ENCODE assay signal across 8 mouse cellular contexts in the genomic region with DNA sequence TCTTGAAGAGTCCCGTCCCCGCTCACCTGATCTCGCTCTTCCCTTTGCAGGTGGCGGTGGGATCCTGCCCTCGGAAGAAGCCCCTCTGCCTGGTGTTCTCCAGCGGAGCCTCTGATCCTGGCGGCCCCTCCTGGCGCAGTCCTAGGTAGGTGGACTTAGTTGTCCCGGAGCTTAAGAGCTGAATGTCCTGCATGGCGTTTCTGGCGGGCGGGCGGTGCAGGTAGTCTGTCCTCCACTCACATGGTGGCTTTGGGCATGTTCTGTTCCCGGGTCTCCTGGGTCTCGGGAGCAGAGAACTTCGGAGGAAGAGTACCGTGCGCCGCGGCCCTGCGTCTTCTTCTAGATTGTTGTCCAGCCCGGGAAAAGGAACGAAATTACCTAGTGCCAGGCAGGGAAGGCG. TPM values are rescaled to one million over a fixed set of nuclear protein-coding genes. Genes with fewer than 3 reads are reported as not detected.
DNase-seq lines count a peak whose midpoint lies in the region; ATAC-seq and TF ChIP-seq lines count a peak whose summit lies in the region.

No protein-coding gene starts in this region.

- in situ Hi-C loops in ES-E14 (cut with MboI; ENCODE audit: low sequenced_read_pairs in 2 of 2, unreplicated experiment in 2 of 2) = no loop called here

- ATAC-seq in heart, embryonic 12.5 days (ENCODE audit: insufficient number of reproducible peaks, low FRiP score) = peak; percentile 55
- no peak; the same call in 1 of the 2 replicates for ATAC-seq in embryonic facial prominence, embryonic 14.5 days (ENCODE audit: low read depth)
- peak; percentile 64 for ATAC-seq in intestine, embryonic 16.5 days
- ATAC-seq in megakaryocyte-erythroid progenitor cell, adult 5-6 weeks (replicated peaks; ENCODE audit: low FRiP score, low TSS enrichment, poor library complexity, severe bottlenecking) = peak; percentile 31
- ATAC-seq in erythroid progenitor cell, adult 5-6 weeks (replicated peaks; ENCODE audit: low FRiP score, poor library complexity, severe bottlenecking) = no peak

- peak overlapping the region; percentile 50 for H3K27ac ChIP-seq in heart, embryonic 12.5 days (ENCODE audit: poor library complexity, severe bottlenecking)
- peak overlapping the region; percentile 8; the same call in 1 of the 2 replicates for H3K27ac ChIP-seq in ES-E14 (ENCODE audit: insufficient read depth, low read depth, low read length, poor library complexity, severe bottlenecking)
- peak overlapping the region; percentile 85 for H3K27ac ChIP-seq in embryonic facial prominence, embryonic 14.5 days (replicated peaks; ENCODE audit: low read depth, low read length)
- H3K27ac ChIP-seq in intestine, embryonic 16.5 days (ENCODE audit: low read length) = 0 out of 2 replicates have a peak overlapping the region, but pooled peaks have one; percentile 19

- DNase-seq in heart, postnatal 10 days = no peak
- no peak for DNase-seq in ES-E14 (ENCODE audit: low read depth, low spot score)
- DNase-seq in embryonic facial prominence, embryonic 14.5 days (ENCODE audit: low spot score) = no peak
- no peak for DNase-seq in spleen, postnatal 36 days (ENCODE audit: low spot score in 2 of 2)

- peaks cover 18% of the 10 kb centered on the region for H3K4me1 ChIP-seq in heart, embryonic 12.5 days (replicated peaks)
- H3K4me1 ChIP-seq in ES-E14 (ENCODE audit: control insufficient read depth in 2 of 2, insufficient read depth in 2 of 2, low read length in 2 of 2, poor library complexity in 1 of 2) = peaks cover 0 to 8% of the 10 kb centered on the region in 2 experiments; a peak in 1 of 4 replicates
- peaks cover 12% of the 10 kb centered on the region for H3K4me1 ChIP-seq in embryonic facial prominence, embryonic 14.5 days (ENCODE audit: control insufficient read depth, insufficient read depth, low read length)
- peaks cover 14% of the 10 kb centered on the region for H3K4me1 ChIP-seq in intestine, embryonic 16.5 days (ENCODE audit: control insufficient read depth, insufficient read depth, low read length)

- no peaks in the 10 kb centered on the region for H3K27me3 ChIP-seq in heart, embryonic 12.5 days (replicated peaks)
- no peaks in the 10 kb centered on the region for H3K27me3 ChIP-seq in embryonic facial prominence, embryonic 14.5 days (replicated peaks; ENCODE audit: control insufficient read depth, insufficient read depth, low read length)
- no peaks in the 10 kb centered on the region for H3K27me3 ChIP-seq in intestine, embryonic 16.5 days (replicated peaks; ENCODE audit: control insufficient read depth, insufficient read depth, low read length)

- H3K4me2 ChIP-seq in heart, embryonic 12.5 days = peak overlapping the region; percentile 95
- H3K4me2 ChIP-seq in embryonic facial prominence, embryonic 14.5 days (ENCODE audit: low read depth, low read length) = peak overlapping the region; percentile 88
- H3K4me2 ChIP-seq in intestine, embryonic 16.5 days (ENCODE audit: low read depth, low read length) = peak overlapping the region; percentile 71

- intact Hi-C loops in heart, postnatal 10 days (cut with DNase I) = loop anchor here (2.0 to 5.0 kb wide), 2 partner anchors 37 to 56 kb away; no protein-coding TSS in a partner anchor

- H3K4me3 ChIP-seq in heart, embryonic 12.5 days = peak overlapping the region; percentile 69
- H3K4me3 ChIP-seq in ES-E14 (ENCODE audit: insufficient read depth in 1 of 2, low read depth in 1 of 2, low read length in 2 of 2, poor library complexity in 1 of 2, severe bottlenecking in 1 of 2) = peak overlapping the region; percentile 86 to 95
- H3K4me3 ChIP-seq in embryonic facial prominence, embryonic 14.5 days (ENCODE audit: low read depth, low read length) = peak overlapping the region; percentile 83
- H3K4me3 ChIP-seq in intestine, embryonic 16.5 days (ENCODE audit: low read length) = peak overlapping the region; percentile 94

- H3K9ac ChIP-seq in heart, embryonic 12.5 days = peak overlapping the region; percentile 81
- peak overlapping the region; percentile 88 for H3K9ac ChIP-seq in ES-E14 (ENCODE audit: insufficient read depth, low read depth, low read length, poor library complexity, severe bottlenecking)
- H3K9ac ChIP-seq in embryonic facial prominence, embryonic 14.5 days (ENCODE audit: low read depth, low read length) = peak overlapping the region; percentile 88
- H3K9ac ChIP-seq in intestine, embryonic 16.5 days (ENCODE audit: low read depth, low read length) = peak overlapping the region; percentile 87

- under 1% methylated on average over 24 of the region's 24 CpGs for WGBS in heart, embryonic 12.5 days
- under 1% methylated on average over 16 of the region's 24 CpGs for WGBS in embryonic facial prominence, embryonic 14.5 days
- WGBS in intestine, embryonic 16.5 days = 0% methylated on average over 24 of the region's 24 CpGs

- 0 out of 2 replicates have a peak, but pooled peaks cover 4% of the 10 kb centered on the region for H3K9me3 ChIP-seq in heart, embryonic 12.5 days (replicated peaks)
- H3K9me3 ChIP-seq in ES-E14 (ENCODE audit: control insufficient read depth, insufficient read depth, low read depth, low read length) = no peaks in the 10 kb centered on the region
- H3K9me3 ChIP-seq in embryonic facial prominence, embryonic 14.5 days (ENCODE audit: control insufficient read depth, low read length) = no peaks in the 10 kb centered on the region
- H3K9me3 ChIP-seq in intestine, embryonic 16.5 days (ENCODE audit: control insufficient read depth, low read length) = no peaks in the 10 kb centered on the region

- peaks cover 22% of the 10 kb centered on the region for H3K36me3 ChIP-seq in heart, embryonic 12.5 days
- H3K36me3 ChIP-seq in ES-E14 (ENCODE audit: control insufficient read depth, insufficient read depth, low read length, poor library complexity, severe bottlenecking) = peaks cover 18% of the 10 kb centered on the region
- H3K36me3 ChIP-seq in embryonic facial prominence, embryonic 14.5 days (ENCODE audit: control insufficient read depth, insufficient read depth, low read length) = peaks cover 27% of the 10 kb centered on the region
- 0 out of 2 replicates have a peak, but pooled peaks cover 2% of the 10 kb centered on the region for H3K36me3 ChIP-seq in intestine, embryonic 16.5 days (ENCODE audit: control insufficient read depth, insufficient read depth, low read length)

TF ChIP-seq in ES-E14, 5 proteins besides CTCF, POLR2A, EP300 and RAD21:
- TF ChIP-seq MAFK (IDR thresholded peaks at IDR 0.05; ENCODE audit: insufficient read depth, low read depth, low read length) = no peak
- TF ChIP-seq ZNF384 (IDR thresholded peaks at IDR 0.05; ENCODE audit: low read depth, low read length) = no peak
- TF ChIP-seq ZC3H11A (IDR thresholded peaks at IDR 0.05; ENCODE audit: borderline replicate concordance, low read depth, low read length) = no peak
- TF ChIP-seq HCFC1 (IDR thresholded peaks at IDR 0.05; ENCODE audit: borderline replicate concordance, insufficient read depth, low read length) = no peak
- no peak for TF ChIP-seq CHD2 (IDR thresholded peaks at IDR 0.05; ENCODE audit: low read depth, low read length)

RNA-seq across cellular contexts. Expression of a gene that starts 0.3 kb away (rescaled TPM):
- polyA plus RNA-seq in heart, embryonic 12.5 days (2016; fragmentation: Nextera tagmentation; extraction: Ambion mirVana) = 1.1 TPM in 2 replicates
- total RNA-seq in heart, postnatal 10 days (2021) = 1 to 10 TPM; 4.0 to 5.6 TPM
- 6.7 and 8.5 TPM in 2 replicates for total RNA-seq in ES-E14 (2012; rRNA removed)
- 3.2 and 3.8 TPM in 2 replicates for polyA plus RNA-seq in embryonic facial prominence, embryonic 14.5 days (2014; fragmentation: Nextera tagmentation; extraction: Ambion mirVana)
- polyA plus RNA-seq in intestine, embryonic 16.5 days (2015; fragmentation: Nextera tagmentation; extraction: Ambion mirVana) = 2.0 and 2.4 TPM in 2 replicates
- 18.9 and 23.1 TPM in 2 replicates for total RNA-seq in megakaryocyte-erythroid progenitor cell, adult 5-6 weeks (2014; fragmentation: Nextera tagmentation)
- total RNA-seq in megakaryocyte-erythroid progenitor cell, adult 5-6 weeks (2017) = 7.4 and 9.1 TPM in 2 replicates
- 2.9 and 5.0 TPM in 2 replicates for total RNA-seq in erythroid progenitor cell, adult 5-6 weeks (2015; ENCODE audit: low replicate concordance)
- 1.0 and 3.0 TPM in 2 replicates for total RNA-seq in erythroid progenitor cell, adult 5-6 weeks (2017; ENCODE audit: low replicate concordance)

RNA-seq across cellular contexts. Expression of a gene that starts 0.5 kb away (rescaled TPM):
- polyA plus RNA-seq in heart, embryonic 12.5 days (2016; fragmentation: Nextera tagmentation; extraction: Ambion mirVana) = 7.8 and 8.0 TPM in 2 replicates
- total RNA-seq in heart, postnatal 10 days (2021) = 1 to 10 TPM; 6.4 to 6.9 TPM
- 10.9 and 13.7 TPM in 2 replicates for total RNA-seq in ES-E14 (2012; rRNA removed)
- polyA plus RNA-seq in embryonic facial prominence, embryonic 14.5 days (2014; fragmentation: Nextera tagmentation; extraction: Ambion mirVana) = 16.5 and 17.8 TPM in 2 replicates
- 13.3 and 14.4 TPM in 2 replicates for polyA plus RNA-seq in intestine, embryonic 16.5 days (2015; fragmentation: Nextera tagmentation; extraction: Ambion mirVana)
- 14.6 and 17.1 TPM in 2 replicates for total RNA-seq in megakaryocyte-erythroid progenitor cell, adult 5-6 weeks (2014; fragmentation: Nextera tagmentation)
- 5.8 and 10.1 TPM in 2 replicates for total RNA-seq in megakaryocyte-erythroid progenitor cell, adult 5-6 weeks (2017)
- total RNA-seq in erythroid progenitor cell, adult 5-6 weeks (2015; ENCODE audit: low replicate concordance) = 17.2 and 18.7 TPM in 2 replicates
- total RNA-seq in erythroid progenitor cell, adult 5-6 weeks (2017; ENCODE audit: low replicate concordance) = 1.2 TPM in 1 of 2 replicates, not detected in the other

Comparison
In these comparisons a context has a peak if more than half of its experiments do, and no peak if none do; other contexts are left out.
1. ATAC-seq: peak in heart, embryonic 12.5 days (single experiment), intestine, embryonic 16.5 days (single experiment) and megakaryocyte-erythroid progenitor cell, adult 5-6 weeks (single experiment); none in embryonic facial prominence, embryonic 14.5 days (single experiment) and erythroid progenitor cell, adult 5-6 weeks (single experiment).
2. H3K27ac ChIP-seq: peak in every context shown above with its lines; median percentile 85 in embryonic facial prominence, embryonic 14.5 days; 50 in heart, embryonic 12.5 days; 19 in intestine, embryonic 16.5 days; 8 in ES-E14.
3. Peak in every context shown above with its lines, with median percentiles within 50 percentile points of each other: H3K4me2 ChIP-seq, H3K4me3 ChIP-seq and H3K9ac ChIP-seq.